Mouse (Mus musculus) hindbrain, embryonic 14.5 days (tissue): Measurements from ENCODE around the gene Galt. TPM values are rescaled to one million over a fixed set of nuclear protein-coding genes. Genes with fewer than 3 reads are reported as not detected.
"Not testable (repeated sequence)": the region's sequence is repeated elsewhere in the genome, so short reads cannot be mapped to it uniquely, and the experiment has no call there.

Experiments used
- ATAC-seq: fragments of 200-750 bp; cut with Nextera tagmentation; 2 replicates; pipeline ENCODE4 v1.8.0; 2017; ENCODE audit warnings: moderate number of reproducible peaks, mild to moderate bottlenecking, moderate TSS enrichment, moderate library complexity; ENCODE audit not compliant: low FRiP score
- DNase-seq: peaks from one replicate; pipeline ENCODE4 v3.0.0-alpha.2; 2015; ENCODE audit warnings: low spot score
- H3K27ac ChIP-seq: fragments of 300-500 bp; sonication (generic); 2 replicates; pipeline ENCODE4 v1.5.1; 2014; ENCODE audit warnings: mild to moderate bottlenecking, moderate library complexity
- H3K27me3 ChIP-seq: fragments of 300-500 bp; sonication (generic); 2 replicates; pipeline ENCODE4 v1.6.1; 2014; ENCODE audit warnings: mild to moderate bottlenecking, low read length, mixed read lengths; ENCODE audit not compliant: control insufficient read depth, insufficient read depth
- H3K36me3 ChIP-seq: fragments of 300-500 bp; sonication (generic); replicated peaks from 2 replicates; pipeline ENCODE4 v1.6.1; 2014; ENCODE audit not compliant: control insufficient read depth, insufficient read depth
- H3K4me1 ChIP-seq: fragments of 300-500 bp; sonication (generic); replicated peaks from 2 replicates; pipeline ENCODE4 v1.6.1; 2014; ENCODE audit warnings: antibody characterized with exemption, low read length, mixed read lengths; ENCODE audit not compliant: control insufficient read depth, insufficient read depth
- H3K4me2 ChIP-seq: fragments of 300-500 bp; sonication (generic); replicated peaks from 2 replicates; pipeline ENCODE4 v1.6.1; 2014; ENCODE audit warnings: mild to moderate bottlenecking, moderate library complexity
- H3K4me3 ChIP-seq: fragments of 300-500 bp; sonication (generic); replicated peaks from 2 replicates; pipeline ENCODE4 v1.5.1; 2014; ENCODE audit warnings: mild to moderate bottlenecking, low read length
- H3K9ac ChIP-seq: fragments of 300-500 bp; sonication (generic); 2 replicates; pipeline ENCODE4 v1.6.1; 2014
- H3K9me3 ChIP-seq: fragments of 300-500 bp; sonication (generic); 2 replicates; pipeline ENCODE4 v1.6.1; 2016; ENCODE audit warnings: low read length; ENCODE audit not compliant: control insufficient read depth
- WGBS: fragments of 180-500 bp; shearing (Covaris S2); extraction: QIAGEN DNeasy Blood & Tissue Kit; methylation state at CpG from one replicate; pipeline ENCODE4 v1.1.7; 2014; 5-methylcytosine and 5-hydroxymethylcytosine counted together
- polyA plus RNA-seq: library from polyadenylated mRNA; unstranded; fragments of >200 nt; fragmentation: Nextera tagmentation; extraction: Ambion mirVana; gene quantifications from 2 replicates; pipeline ENCODE4 v1.2.1, GENCODE M21; 2014

The Galt gene
- polyA plus RNA-seq, 1 experiment from 2014 or later: 47.2 TPM

GRCm38 (mm10) chr4:41783197-41783596 is 28.2 kb downstream of the Galt start:
- not testable (repeated sequence) for ATAC-seq, H3K27ac ChIP-seq
- WGBS: 22% methylated on average over 3 of the region's 3 CpGs

More at GRCm38 (mm10) chr4:41783197-41783596, 28.2 kb downstream of the Galt start:
- H3K36me3 ChIP-seq, H3K4me3 ChIP-seq, H3K9ac ChIP-seq, DNase-seq, H3K4me1 ChIP-seq, H3K9me3 ChIP-seq, H3K4me2 ChIP-seq, H3K27me3 ChIP-seq: not testable (repeated sequence)

Other genes starting within 250 kb of the Galt start
- 19.5 and 24.2 TPM in 2 replicates for gene 1110017D15Rik, start 237.9 kb upstream of the Galt start, polyA plus RNA-seq
- gene Fam219a, start 185.7 kb upstream of the Galt start, polyA plus RNA-seq: 20.0 and 23.5 TPM in 2 replicates
- 2.0 and 2.3 TPM in 2 replicates for gene Dnaic1, start 185.5 kb upstream of the Galt start, polyA plus RNA-seq
- 127 and 130 TPM in 2 replicates for gene Enho, start 114.9 kb upstream of the Galt start, polyA plus RNA-seq
- 19.2 and 21.8 TPM in 2 replicates for gene Cntfr, start 58.1 kb upstream of the Galt start, polyA plus RNA-seq
- gene Il11ra1, start 55.2 kb upstream of the Galt start, polyA plus RNA-seq: 39.9 and 40.6 TPM in 2 replicates
- 57.5 and 60.5 TPM in 2 replicates for gene Rpp25l, start 41.7 kb upstream of the Galt start, polyA plus RNA-seq
- gene Dctn3, start 32.1 kb upstream of the Galt start, polyA plus RNA-seq: 271 and 274 TPM in 2 replicates
- 1.0 and 1.5 TPM in 2 replicates for gene Arid3c, start 24.1 kb upstream of the Galt start, polyA plus RNA-seq
- gene Sigmar1, start 929 bp downstream of the Galt start, polyA plus RNA-seq: 77.5 and 84.5 TPM in 2 replicates
- gene Ccl27a, start 19.0 kb downstream of the Galt start, polyA plus RNA-seq: 238 and 269 TPM in 2 replicates
- not detected in 2 replicates for gene Gm21541, start 148.4 kb downstream of the Galt start, polyA plus RNA-seq
- gene Gm20878, start 186.3 kb downstream of the Galt start, polyA plus RNA-seq: 8.7 and 9.2 TPM in 2 replicates
- gene Fam205a4, start 210.8 kb downstream of the Galt start, polyA plus RNA-seq: 2.1 TPM in 2 replicates